Mouse (Mus musculus) lung, embryonic 16.5 days (tissue): ENCODE measurements around the gene Gm5938. TPM values are rescaled to one million over a fixed set of nuclear protein-coding genes. Genes with fewer than 3 reads are reported as not detected.

Experiments
- ATAC-seq: fragments of 200-750 bp; cut with Nextera tagmentation; 2 replicates; pipeline ENCODE4 v1.8.0; 2017; ENCODE audit warnings: low read depth, mild to moderate bottlenecking, moderate library complexity
- H3K27ac ChIP-seq: fragments of 300-500 bp; sonication (generic); 2 replicates; pipeline ENCODE4 v1.5.1; 2014; ENCODE audit warnings: mild to moderate bottlenecking, control low read depth, low read length
- H3K27me3 ChIP-seq: fragments of 300-500 bp; sonication (generic); 2 replicates; pipeline ENCODE4 v1.6.1; 2014; ENCODE audit warnings: low read depth, low read length, mixed read lengths; ENCODE audit not compliant: control insufficient read depth, insufficient read depth
- H3K36me3 ChIP-seq: fragments of 300-500 bp; sonication (generic); 2 replicates; pipeline ENCODE4 v1.6.1; 2014; ENCODE audit warnings: low read length; ENCODE audit not compliant: control insufficient read depth, insufficient read depth
- H3K4me1 ChIP-seq: fragments of 300-500 bp; sonication (generic); replicated peaks from 2 replicates; pipeline ENCODE4 v1.6.1; 2014; ENCODE audit warnings: low read length, mixed read lengths; ENCODE audit not compliant: control insufficient read depth, insufficient read depth
- H3K4me2 ChIP-seq: fragments of 300-500 bp; sonication (generic); 2 replicates; pipeline ENCODE4 v1.6.1; 2014; ENCODE audit warnings: low read depth, low read length, control low read depth
- H3K4me3 ChIP-seq: fragments of 300-500 bp; sonication (generic); 2 replicates; pipeline ENCODE4 v1.5.1; 2014; ENCODE audit warnings: mild to moderate bottlenecking, low read length, control low read depth
- H3K9ac ChIP-seq: fragments of 300-500 bp; sonication (generic); 2 replicates; pipeline ENCODE4 v1.6.1; 2014; ENCODE audit warnings: low read length, control low read depth
- H3K9me3 ChIP-seq: fragments of 300-500 bp; sonication (generic); 2 replicates; pipeline ENCODE4 v1.6.1; 2016; ENCODE audit warnings: low read length; ENCODE audit not compliant: control insufficient read depth
- WGBS: fragments of 180-500 bp; shearing (Covaris S2); extraction: QIAGEN DNeasy Blood & Tissue Kit; methylation state at CpG from one replicate; pipeline ENCODE4 v1.1.7; 2014; 5-methylcytosine and 5-hydroxymethylcytosine counted together
- polyA plus RNA-seq: library from polyadenylated mRNA; unstranded; fragments of >200 nt; fragmentation: Nextera tagmentation; extraction: Ambion mirVana; gene quantifications from 2 replicates; pipeline ENCODE4 v1.2.1, GENCODE M21; 2015

The Gm5938 gene
- polyA plus RNA-seq, result not detected in 2 replicates

DNA sequence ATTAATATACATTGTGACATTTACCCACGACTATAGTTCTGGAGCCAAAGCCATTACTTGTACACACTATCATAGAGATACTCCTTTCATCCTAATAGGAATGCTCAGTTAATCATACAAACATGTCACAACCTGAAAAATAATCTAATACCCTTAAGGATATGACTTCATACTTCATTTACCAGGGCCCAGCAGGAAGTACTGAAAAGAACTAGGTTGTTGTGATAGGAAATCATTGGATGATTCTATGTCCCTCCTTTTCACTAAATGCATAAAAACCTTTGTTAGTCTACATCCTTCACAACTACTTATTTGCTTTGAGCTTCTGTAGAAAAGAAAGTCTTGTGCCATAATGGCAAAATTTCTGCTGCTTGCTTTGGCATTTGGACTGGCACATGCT is at the start of gene Gm5938:
Gene Gm5938, plus strand, starts transcription at position 301 of the 400 bp plus-strand sequence.
- H3K27me3 ChIP-seq, result no peaks in the 10 kb centered on the region
- no peak within 1 kb of the TSS for H3K27ac ChIP-seq
- no peak within 1 kb of the TSS for H3K9ac ChIP-seq
- no peak within 1 kb of the TSS for H3K4me3 ChIP-seq
- H3K9me3 ChIP-seq, result no peaks in the 10 kb centered on the region
- 58% methylated on average over 1 of the region's 1 CpGs for WGBS
- no peaks in the 10 kb centered on the region for H3K36me3 ChIP-seq
- no peak for ATAC-seq
- H3K4me2 ChIP-seq, result no peak within 1 kb of the TSS
- no peaks in the 10 kb centered on the region for H3K4me1 ChIP-seq

DNA sequence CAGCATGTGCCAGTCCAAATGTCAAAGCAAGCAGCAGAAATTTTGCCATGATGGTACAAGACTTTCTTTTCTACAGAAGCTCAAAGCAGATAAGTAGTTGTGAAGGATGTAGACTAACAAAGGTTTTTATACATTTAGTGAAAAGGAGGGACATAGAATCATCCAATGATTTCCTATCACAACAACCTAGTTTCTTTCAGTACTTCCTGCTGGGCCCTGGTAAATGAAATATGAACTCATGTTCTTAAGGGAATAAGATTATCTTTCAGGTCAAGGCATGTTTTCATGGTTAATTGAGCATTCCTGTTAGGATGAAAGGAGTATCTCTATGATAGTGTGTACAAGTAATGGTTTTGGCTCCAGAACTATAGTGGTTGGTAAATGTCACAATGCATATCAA is 34.0 kb upstream of the Gm5938 start, which contains the start of gene Obp1a:
Gene Obp1a, minus strand, starts transcription at position 101 of the 400 bp plus-strand sequence.
- no peaks in the 10 kb centered on the region for H3K27me3 ChIP-seq
- H3K27ac ChIP-seq, result no peak within 1 kb of the TSS
- no peaks in the 10 kb centered on the region for H3K36me3 ChIP-seq
- H3K4me2 ChIP-seq, result no peak within 1 kb of the TSS
- no peak within 1 kb of the TSS for H3K4me3 ChIP-seq
- H3K9me3 ChIP-seq, result no peaks in the 10 kb centered on the region
- H3K9ac ChIP-seq, result no peak within 1 kb of the TSS
- no peak for ATAC-seq
- H3K4me1 ChIP-seq, result no peaks in the 10 kb centered on the region

Other genes starting within 250 kb of the Gm5938 start
- gene 5430402E10Rik, start 200.4 kb upstream of the Gm5938 start, polyA plus RNA-seq, result not detected in 2 replicates
- not detected in 2 replicates for gene Obp1a, start 34.1 kb upstream of the Gm5938 start, polyA plus RNA-seq
- not detected in 2 replicates for gene Obp1b, start 61.3 kb downstream of the Gm5938 start, polyA plus RNA-seq
- not detected in 2 replicates for gene Gm14743, start 120.5 kb downstream of the Gm5938 start, polyA plus RNA-seq
- gene 4930480E11Rik, start 244.2 kb downstream of the Gm5938 start, polyA plus RNA-seq, result not detected in 2 replicates